Mouse (Mus musculus): ENCODE data around the gene Ddr2. TPM values are rescaled to one million over a fixed set of nuclear protein-coding genes. Genes with fewer than 3 reads are reported as not detected.

The Ddr2 gene
- total RNA-seq, 1 experiment: 6.8 TPM

DNA sequence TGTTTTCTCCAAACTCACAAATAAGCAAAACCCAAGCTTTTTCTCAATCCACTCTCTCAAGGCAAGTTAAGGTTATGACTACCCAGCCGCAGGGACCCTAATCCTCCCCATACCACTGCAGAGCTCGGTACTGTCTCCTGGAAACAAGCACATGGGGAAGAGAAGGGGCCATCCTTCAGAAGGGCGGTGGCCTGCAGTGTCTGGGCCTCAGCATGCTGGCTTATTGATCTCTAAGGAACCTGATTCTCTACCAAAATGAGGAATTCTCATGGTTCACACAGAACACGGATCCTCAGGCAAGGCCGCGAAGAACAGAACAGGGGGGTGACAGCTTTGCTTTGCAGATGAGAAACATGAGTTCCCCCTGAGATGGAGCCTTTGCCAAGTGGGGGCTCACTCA lies 159.0 kb downstream of the Ddr2 start:
- in situ Hi-C loops (cut with MboI; ENCODE audit: low sequenced_read_pairs in 2 of 2, unreplicated experiment in 2 of 2): loop anchor here (10.0 to 25.0 kb wide), 2 partner anchors 183 to 186 kb away; no protein-coding TSS in a partner anchor
- Histone ChIP-seq H3K4me3 (ENCODE audit: insufficient read depth in 1 of 2, low read depth in 1 of 2, low read length in 2 of 2, poor library complexity in 1 of 2, severe bottlenecking in 1 of 2) (no peak overlapping the region), H3K36me3 (ENCODE audit: control insufficient read depth, insufficient read depth, low read length, poor library complexity, severe bottlenecking) (peaks cover 6% of the 10 kb centered on the region), H3K4me1 (ENCODE audit: control insufficient read depth in 2 of 2, insufficient read depth in 2 of 2, low read length in 2 of 2, poor library complexity in 1 of 2) (no peaks in the 10 kb centered on the region), H3K27ac (ENCODE audit: insufficient read depth, low read depth, low read length, poor library complexity, severe bottlenecking) (no peak overlapping the region), H3K9me3 (ENCODE audit: control insufficient read depth, insufficient read depth, low read depth, low read length) (no peaks in the 10 kb centered on the region), H3K9ac (ENCODE audit: insufficient read depth, low read depth, low read length, poor library complexity, severe bottlenecking) (no peak overlapping the region)
- no peak for TF ChIP-seq ZNF384 (IDR thresholded peaks at IDR 0.05; ENCODE audit: low read depth, low read length)
- no peak for TF ChIP-seq CHD2 (IDR thresholded peaks at IDR 0.05; ENCODE audit: low read depth, low read length)
- TF ChIP-seq MAFK (IDR thresholded peaks at IDR 0.05; ENCODE audit: insufficient read depth, low read depth, low read length): no peak
- no peak for TF ChIP-seq HCFC1 (IDR thresholded peaks at IDR 0.05; ENCODE audit: borderline replicate concordance, insufficient read depth, low read length)
- no peak for TF ChIP-seq ZC3H11A (IDR thresholded peaks at IDR 0.05; ENCODE audit: borderline replicate concordance, low read depth, low read length)
- DNase-seq (ENCODE audit: low read depth, low spot score): no peak

GRCm38 (mm10) chr1:169950651-169951050 lies 159.9 kb downstream of the Ddr2 start:
- no peak for TF ChIP-seq MAFK (IDR thresholded peaks at IDR 0.05; ENCODE audit: insufficient read depth, low read depth, low read length)
- TF ChIP-seq ZC3H11A (IDR thresholded peaks at IDR 0.05; ENCODE audit: borderline replicate concordance, low read depth, low read length): peak; percentile 61; the same call in 1 of the 2 replicates

GRCm38 (mm10) chr1:169949981-169950380 lies 160.6 kb downstream of the Ddr2 start:
- Histone ChIP-seq H3K4me1 (ENCODE audit: control insufficient read depth in 2 of 2, insufficient read depth in 2 of 2, low read length in 2 of 2, poor library complexity in 1 of 2) (no peaks in the 10 kb centered on the region), H3K36me3 (ENCODE audit: control insufficient read depth, insufficient read depth, low read length, poor library complexity, severe bottlenecking) (peaks cover 3% of the 10 kb centered on the region; the same call in 1 of the 2 replicates), H3K27ac (ENCODE audit: insufficient read depth, low read depth, low read length, poor library complexity, severe bottlenecking) (no peak overlapping the region), H3K9me3 (ENCODE audit: control insufficient read depth, insufficient read depth, low read depth, low read length) (no peaks in the 10 kb centered on the region), H3K9ac (ENCODE audit: insufficient read depth, low read depth, low read length, poor library complexity, severe bottlenecking) (no peak overlapping the region), H3K4me3 (ENCODE audit: insufficient read depth in 1 of 2, low read depth in 1 of 2, low read length in 2 of 2, poor library complexity in 1 of 2, severe bottlenecking in 1 of 2) (no peak overlapping the region)
- no peak for DNase-seq (ENCODE audit: low read depth, low spot score)
- in situ Hi-C loops (cut with MboI; ENCODE audit: low sequenced_read_pairs in 2 of 2, unreplicated experiment in 2 of 2): loop anchor here (10.0 to 25.0 kb wide), 4 partner anchors 185 to 662 kb away; partner anchors contain the start of gene Nuf2 (in 1 of the 2)
- no peak for TF ChIP-seq ZC3H11A (IDR thresholded peaks at IDR 0.05; ENCODE audit: borderline replicate concordance, low read depth, low read length)
- no peak for TF ChIP-seq ZNF384 (IDR thresholded peaks at IDR 0.05; ENCODE audit: low read depth, low read length)
- no peak for TF ChIP-seq CHD2 (IDR thresholded peaks at IDR 0.05; ENCODE audit: low read depth, low read length)
- TF ChIP-seq MAFK (IDR thresholded peaks at IDR 0.05; ENCODE audit: insufficient read depth, low read depth, low read length): no peak
- no peak for TF ChIP-seq HCFC1 (IDR thresholded peaks at IDR 0.05; ENCODE audit: borderline replicate concordance, insufficient read depth, low read length)

More at GRCm38 (mm10) chr1:169950651-169951050, 159.9 kb downstream of the Ddr2 start:
- peak; percentile 34 for DNase-seq (ENCODE audit: low read depth, low spot score)
- Histone ChIP-seq H3K9ac (ENCODE audit: insufficient read depth, low read depth, low read length, poor library complexity, severe bottlenecking) (no peak overlapping the region), H3K4me3 (ENCODE audit: insufficient read depth in 1 of 2, low read depth in 1 of 2, low read length in 2 of 2, poor library complexity in 1 of 2, severe bottlenecking in 1 of 2) (no peak overlapping the region), H3K27ac (ENCODE audit: insufficient read depth, low read depth, low read length, poor library complexity, severe bottlenecking) (no peak overlapping the region), H3K9me3 (ENCODE audit: control insufficient read depth, insufficient read depth, low read depth, low read length) (no peaks in the 10 kb centered on the region), H3K4me1 (ENCODE audit: control insufficient read depth in 2 of 2, insufficient read depth in 2 of 2, low read length in 2 of 2, poor library complexity in 1 of 2) (no peaks in the 10 kb centered on the region), H3K36me3 (ENCODE audit: control insufficient read depth, insufficient read depth, low read length, poor library complexity, severe bottlenecking) (peaks cover 5% of the 10 kb centered on the region)
- in situ Hi-C loops (cut with MboI; ENCODE audit: low sequenced_read_pairs in 2 of 2, unreplicated experiment in 2 of 2): loop anchor here (10.0 to 25.0 kb wide), 2 partner anchors 184 to 187 kb away; no protein-coding TSS in a partner anchor

- H3K27ac ChIP-seq (ENCODE audit: insufficient read depth, low read depth, low read length, poor library complexity, severe bottlenecking): no peak overlapping the region
- no peak overlapping the region for H3K9ac ChIP-seq (ENCODE audit: insufficient read depth, low read depth, low read length, poor library complexity, severe bottlenecking)
- in situ Hi-C loops (cut with MboI; ENCODE audit: low sequenced_read_pairs in 2 of 2, unreplicated experiment in 2 of 2): loop anchor here (25.0 kb wide), 2 partner anchors 412 to 663 kb away; partner anchors contain the start of gene Nuf2 (in 1 of the 2)
- H3K4me3 ChIP-seq (ENCODE audit: insufficient read depth in 1 of 2, low read depth in 1 of 2, low read length in 2 of 2, poor library complexity in 1 of 2, severe bottlenecking in 1 of 2): no peak overlapping the region
- no peaks in the 10 kb centered on the region for H3K4me1 ChIP-seq (ENCODE audit: control insufficient read depth in 2 of 2, insufficient read depth in 2 of 2, low read length in 2 of 2, poor library complexity in 1 of 2)
- no peak for DNase-seq (ENCODE audit: low read depth, low spot score)
- no peaks in the 10 kb centered on the region for H3K9me3 ChIP-seq (ENCODE audit: control insufficient read depth, insufficient read depth, low read depth, low read length)
- no peak for TF ChIP-seq HCFC1 (IDR thresholded peaks at IDR 0.05; ENCODE audit: borderline replicate concordance, insufficient read depth, low read length)
- TF ChIP-seq CHD2 (IDR thresholded peaks at IDR 0.05; ENCODE audit: low read depth, low read length): no peak
- no peak for TF ChIP-seq ZNF384 (IDR thresholded peaks at IDR 0.05; ENCODE audit: low read depth, low read length)
- no peak for TF ChIP-seq ZC3H11A (IDR thresholded peaks at IDR 0.05; ENCODE audit: borderline replicate concordance, low read depth, low read length)
- TF ChIP-seq MAFK (IDR thresholded peaks at IDR 0.05; ENCODE audit: insufficient read depth, low read depth, low read length): no peak
- H3K36me3 ChIP-seq (ENCODE audit: control insufficient read depth, insufficient read depth, low read length, poor library complexity, severe bottlenecking): no peaks in the 10 kb centered on the region; the same call in 1 of the 2 replicates
Measured at GRCm38 (mm10) chr1:169948866-169949265, 161.7 kb downstream of the Ddr2 start.
